Comparison of ENCODE assay signal across 8 mouse cellular contexts in genomic region chr8:126157452-126158185, GRCm38 (mm10).
DNase-seq lines count a peak whose midpoint lies in the region.

No protein-coding gene starts in this region.

- DNase-seq in embryo, embryonic 10 days (ENCODE audit: low spot score), result peak; percentile 54
- no peak for DNase-seq in embryo, embryonic 9.5 days (ENCODE audit: extremely low spot score)
- peak; percentile 16 for DNase-seq in thymus, postnatal 14 days
- DNase-seq in thymus, adult 18-20 months, result no peak
- peak; percentile 33 for DNase-seq in gastrocnemius, postnatal 25 days
- DNase-seq in retina, embryonic 14.5 days (ENCODE audit: low spot score), result peak; percentile 53
- DNase-seq in frontal cortex, postnatal 14 days (ENCODE audit: low spot score in 2 of 2), result no peak
- DNase-seq in frontal cortex, postnatal 10 days (ENCODE audit: low spot score in 2 of 2), result no peak

Comparison
In these comparisons a context has a peak if more than half of its experiments do, and no peak if none do; other contexts are left out.
1. DNase-seq: peak in embryo, embryonic 10 days (single experiment), thymus, postnatal 14 days (single experiment), gastrocnemius, postnatal 25 days (single experiment) and retina, embryonic 14.5 days (single experiment); none in embryo, embryonic 9.5 days (single experiment), thymus, adult 18-20 months (0 of 2), frontal cortex, postnatal 14 days (0 of 2) and frontal cortex, postnatal 10 days (0 of 2).